Mouse (Mus musculus) mature B cell (primary cell): ENCODE data around the gene Esp22.
"Not testable (repeated sequence)": the region's sequence is repeated elsewhere in the genome, so short reads cannot be mapped to it uniquely, and the experiment has no call there.

Experiments
- in situ Hi-C: fragments of 300-500 bp; cut with MboI; formaldehyde crosslinking; loops from 2 replicates; pipeline ENCODE4 v1.14.3; 2019

Gene Esp22

DNA sequence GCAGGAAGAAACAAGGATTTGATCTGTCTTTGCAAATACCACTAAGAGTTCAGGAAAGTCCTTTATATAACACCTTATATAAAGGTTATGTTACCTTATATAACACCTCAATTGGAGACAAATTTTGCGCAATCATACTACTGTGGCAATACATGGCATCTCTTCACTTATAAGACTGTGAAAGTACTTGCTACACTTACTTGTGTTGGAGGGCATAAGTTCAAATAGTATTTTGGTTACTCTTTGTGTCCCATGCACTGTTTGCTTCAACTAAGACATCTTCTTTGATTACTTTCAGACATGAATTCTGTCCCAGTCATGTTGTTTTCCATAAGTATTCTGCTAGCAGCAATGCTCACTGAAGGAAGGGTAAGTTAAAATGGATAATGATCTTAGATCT, at the start of gene Esp22:
Gene Esp22 (plus strand): TSS at position 301 of the 400 bp plus-strand sequence.
- in situ Hi-C loops: no loop called here

DNA sequence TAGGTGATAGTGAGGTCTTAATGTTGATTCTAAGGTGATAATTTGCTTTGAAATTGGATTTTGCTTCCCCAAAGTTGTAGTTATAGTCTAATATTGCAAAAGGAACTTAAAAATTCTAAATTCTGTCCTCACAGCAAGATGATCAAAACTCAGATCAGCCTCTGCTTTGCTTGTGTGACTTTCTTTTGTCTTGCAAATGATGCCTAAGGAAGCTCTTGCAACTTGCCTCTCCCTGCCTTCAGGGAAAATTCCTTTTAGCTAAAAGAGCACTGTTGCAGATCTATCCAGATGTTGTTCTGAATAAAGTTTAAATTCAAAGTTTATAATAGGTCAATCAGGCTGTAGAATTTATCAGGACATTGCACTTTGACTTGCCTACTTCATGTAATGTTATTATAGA, 31.5 kb upstream of the Esp22 start:
- in situ Hi-C loops: no loop called here

- in situ Hi-C loops: no loop called here
Observed at GRCm38 (mm10) chr17:39076937-39077336, 18.2 kb upstream of the Esp22 start, which contains the start of gene Esp23. Gene Esp23, minus strand, starts transcription at chr17:39077037.

- in situ Hi-C loops: not testable (repeated sequence)
Observed at GRCm38 (mm10) chr17:39107126-39107525, 12.0 kb downstream of the Esp22 start.

DNA sequence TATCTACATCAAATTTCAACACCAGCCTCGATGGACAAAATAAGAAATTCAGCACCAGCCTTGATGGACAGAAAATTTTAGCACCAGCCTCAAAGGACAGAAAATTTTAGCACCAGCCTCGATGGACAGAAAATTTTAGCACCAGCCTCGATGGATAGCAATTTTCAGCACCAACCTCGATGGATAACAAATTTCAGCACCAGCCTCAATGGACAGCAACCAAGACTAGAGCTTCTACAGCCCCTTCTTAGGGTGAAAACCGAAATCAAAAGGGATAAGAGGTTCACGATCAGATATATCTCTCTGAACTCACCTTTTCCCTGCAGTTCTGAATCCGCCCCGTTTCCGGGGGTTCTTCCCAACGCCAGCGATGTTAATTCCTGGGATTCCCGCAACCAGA, 34.0 kb downstream of the Esp22 start:
- in situ Hi-C loops: not testable (repeated sequence)
